Mouse (Mus musculus): ENCODE results near the gene Rab3gap1.
"Not testable (repeated sequence)": the region's sequence is repeated elsewhere in the genome, so short reads cannot be mapped to it uniquely, and the experiment has no call there.

Gene Rab3gap1

DNA sequence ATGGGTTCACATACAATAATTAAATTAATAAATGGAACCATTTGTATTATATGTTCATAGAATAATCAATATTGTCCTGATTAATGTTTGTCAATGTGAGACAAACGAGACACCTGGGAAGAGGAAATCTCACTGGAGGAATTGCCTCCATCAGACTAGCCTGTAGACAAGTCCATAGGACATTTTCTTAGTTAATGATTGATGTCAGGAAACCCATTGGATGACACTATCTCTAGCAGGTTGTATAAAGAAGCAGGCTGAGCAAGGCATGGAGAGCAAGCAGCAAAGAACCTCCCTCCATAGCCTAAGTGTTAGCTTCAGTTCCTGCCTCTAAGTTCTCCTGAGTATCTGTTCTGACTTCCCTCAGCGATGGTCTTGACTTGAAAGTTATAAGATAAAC, 64.8 kb downstream of the Rab3gap1 start:
- DNase-seq (ENCODE audit: low spot score in 2 of 2) = no peak

DNA sequence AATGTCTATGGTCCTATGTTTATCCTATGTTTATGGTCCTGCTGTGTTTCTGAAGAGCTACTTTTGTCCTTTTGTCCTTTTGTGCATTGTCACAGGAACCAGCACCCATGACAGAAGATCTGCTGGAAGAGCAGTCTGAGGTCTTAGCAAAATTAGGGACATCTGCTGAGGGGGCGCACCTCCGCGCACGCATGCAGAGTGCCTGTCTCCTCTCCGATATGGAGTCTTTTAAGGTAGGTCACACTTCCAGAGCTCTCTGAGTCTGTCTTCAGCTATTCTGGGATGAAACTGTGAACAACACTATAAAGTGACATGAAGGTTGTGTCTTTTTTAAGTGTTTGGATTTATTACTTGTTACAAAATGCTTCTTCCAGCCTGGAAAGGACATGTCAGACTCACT, 65.7 kb downstream of the Rab3gap1 start:
- no peak for DNase-seq (ENCODE audit: low spot score in 2 of 2)

DNA sequence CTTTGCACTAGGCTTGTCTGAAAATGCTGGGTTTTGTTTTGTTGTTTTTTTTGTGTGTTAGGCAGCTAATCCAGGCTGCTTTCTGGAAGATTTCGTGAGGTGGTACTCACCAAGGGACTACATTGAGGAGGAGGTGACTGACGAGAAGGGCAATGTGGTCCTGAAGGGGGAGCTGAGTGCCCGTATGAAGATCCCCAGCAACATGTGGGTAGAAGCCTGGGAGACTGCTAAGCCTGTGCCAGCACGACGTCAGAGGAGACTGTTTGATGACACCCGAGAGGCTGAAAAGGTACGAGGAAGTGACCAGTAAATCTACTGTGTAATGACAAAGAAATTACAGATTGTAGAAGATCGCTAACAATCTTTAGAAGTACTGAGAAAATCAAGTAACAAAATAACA, 68.7 kb downstream of the Rab3gap1 start:
- no peak for DNase-seq (ENCODE audit: low spot score in 2 of 2)

DNA sequence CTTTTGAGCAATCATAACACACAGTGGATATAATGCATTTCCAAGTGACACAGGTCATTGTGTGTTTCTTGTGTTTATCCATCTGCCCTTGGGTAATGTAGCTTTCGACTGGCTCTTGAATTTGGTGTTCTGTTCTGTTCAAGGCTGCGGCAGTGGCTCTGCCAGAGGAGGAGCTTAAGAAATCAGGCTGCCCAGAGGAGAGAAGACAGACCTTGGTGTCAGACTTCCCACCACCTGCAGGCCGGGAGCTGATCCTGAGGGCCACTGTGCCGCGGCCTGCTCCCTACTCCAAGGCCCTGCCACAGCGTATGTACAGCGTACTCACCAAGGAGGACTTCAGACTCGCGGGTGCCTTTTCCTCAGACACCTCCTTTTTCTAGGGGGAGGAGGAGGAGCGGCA, 73.7 kb downstream of the Rab3gap1 start:
- DNase-seq (ENCODE audit: low spot score in 2 of 2) = no peak

DNA sequence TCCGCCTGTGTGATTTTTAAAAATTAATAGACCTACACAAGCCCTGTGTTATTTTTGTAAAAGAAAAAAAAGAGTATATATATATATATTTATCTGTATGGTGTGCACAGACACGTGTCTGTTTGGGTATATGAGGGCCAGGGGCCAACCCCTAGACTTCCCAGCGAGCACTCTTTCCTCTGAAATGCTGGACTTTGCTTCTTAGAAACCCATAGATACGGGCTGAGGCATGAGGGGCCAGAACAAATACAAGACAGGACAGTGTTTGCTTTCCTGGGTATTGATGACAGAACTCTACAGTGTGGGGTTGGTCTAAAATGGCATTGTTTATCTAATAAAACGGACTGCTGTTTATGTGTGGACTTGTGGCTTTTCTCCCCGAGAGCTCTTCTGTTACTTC, 74.9 kb downstream of the Rab3gap1 start:
- DNase-seq (ENCODE audit: low spot score in 2 of 2) = no peak

DNA sequence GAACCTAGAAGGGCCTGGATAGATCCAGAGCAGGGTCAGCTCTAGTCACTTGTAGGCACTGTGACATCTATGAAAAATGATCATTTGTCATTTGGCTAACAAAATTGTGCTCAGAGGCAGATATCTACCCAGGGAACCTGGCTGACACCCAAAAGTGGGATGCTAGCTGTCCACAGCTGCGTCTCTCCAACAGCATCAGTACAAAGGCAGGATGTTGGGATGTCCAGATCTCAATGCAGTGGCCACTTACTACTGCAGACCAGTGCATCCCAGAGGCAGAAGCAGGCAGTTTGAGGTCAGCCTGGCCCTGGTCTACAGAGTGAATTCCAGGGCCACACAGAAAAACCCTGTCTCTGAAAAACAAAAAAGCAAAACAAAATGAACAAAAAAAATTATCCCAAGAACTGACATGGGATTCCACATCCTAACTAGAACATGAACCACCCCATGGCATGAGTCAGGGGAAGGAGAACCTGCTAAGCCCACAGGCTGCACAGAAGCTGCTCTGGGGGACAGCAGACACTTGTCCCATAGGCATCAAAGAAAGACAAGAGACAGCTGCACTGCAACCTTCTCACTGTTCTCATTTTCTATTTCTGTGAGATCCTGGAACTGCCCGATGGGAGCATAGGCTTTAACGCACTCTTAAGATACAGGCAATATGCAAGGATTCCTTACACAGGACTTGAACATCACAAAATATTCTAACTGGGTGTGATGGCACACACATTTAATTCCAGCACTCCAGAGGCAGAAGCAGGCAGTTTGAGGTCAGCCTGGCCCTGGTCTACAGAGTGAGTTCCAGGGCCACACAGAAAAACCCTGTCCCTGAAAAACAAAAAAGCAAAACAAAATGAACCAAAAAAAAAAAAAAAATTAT, 77.4 kb downstream of the Rab3gap1 start:
- DNase-seq (ENCODE audit: low spot score in 2 of 2) = no peak

DNA sequence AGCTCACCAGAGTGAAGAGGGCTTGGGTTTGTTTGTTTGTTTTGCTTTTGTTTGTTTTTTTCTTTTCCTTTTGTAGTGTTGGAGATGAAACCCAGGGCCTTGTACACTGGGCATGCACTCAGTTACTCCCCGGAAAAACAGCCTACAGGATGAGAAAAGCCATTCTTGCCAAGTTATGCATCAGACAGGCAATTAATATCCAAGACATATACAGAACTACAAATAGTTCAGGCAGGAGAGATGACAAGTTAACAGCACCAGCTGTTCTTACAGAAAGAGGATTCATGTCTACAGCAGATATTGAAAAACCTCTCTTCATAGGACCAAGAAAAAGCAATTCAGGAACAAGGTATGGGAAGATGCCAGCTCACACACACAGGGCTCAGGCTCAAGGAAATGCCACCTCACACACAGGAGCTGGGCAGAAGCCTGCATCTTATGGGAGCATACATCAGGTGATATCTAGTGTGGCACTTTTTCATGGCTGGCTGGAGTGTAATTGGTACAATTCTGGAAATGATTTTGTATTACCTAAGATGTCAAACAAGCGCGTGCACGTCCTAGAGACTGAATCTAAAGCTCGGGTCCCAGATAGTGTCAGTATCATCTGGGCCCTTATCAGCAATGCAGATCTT, 78.2 kb downstream of the Rab3gap1 start:
- no peak for DNase-seq (ENCODE audit: low spot score in 2 of 2)

DNA sequence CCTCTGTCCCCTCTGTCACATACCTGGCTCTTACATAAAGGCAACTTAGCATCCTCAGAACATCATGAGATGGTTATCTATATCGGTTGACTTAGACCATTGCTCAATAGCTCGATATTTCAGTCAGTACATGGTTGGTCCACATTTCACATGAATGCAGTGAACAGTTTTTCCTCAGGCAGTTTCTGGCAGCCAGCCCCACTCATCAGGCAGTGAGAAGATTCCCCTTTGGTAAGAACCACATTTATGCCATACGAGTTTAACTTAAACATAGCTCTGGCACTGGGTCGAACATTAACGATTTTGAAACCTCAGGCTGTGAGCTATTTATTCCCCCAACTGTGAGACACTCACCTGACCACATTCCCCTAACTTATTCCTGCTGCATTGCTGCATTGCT, 80.2 kb downstream of the Rab3gap1 start:
- no peak for DNase-seq (ENCODE audit: low spot score in 2 of 2)

DNA sequence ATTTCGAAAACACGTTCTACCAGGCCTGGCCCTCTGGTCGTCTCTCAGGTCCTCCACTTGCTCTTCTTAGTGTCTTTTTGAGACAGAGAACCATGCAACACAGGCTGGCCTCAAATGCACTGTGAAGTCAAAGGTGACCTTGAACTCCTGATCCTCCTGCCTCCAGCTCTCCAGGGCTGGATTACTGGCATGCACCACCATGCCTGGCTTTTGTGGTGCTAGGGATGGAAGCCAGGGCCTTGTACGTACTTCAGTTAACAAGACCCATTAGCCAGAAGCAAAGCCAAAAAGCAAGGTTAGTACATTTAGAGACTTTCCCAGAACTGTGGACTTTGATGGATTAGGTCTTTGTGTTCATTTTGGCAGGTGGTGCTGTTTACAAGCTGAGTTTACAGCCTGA, 83.7 kb downstream of the Rab3gap1 start:
- DNase-seq (ENCODE audit: low spot score in 2 of 2) = no peak

DNA sequence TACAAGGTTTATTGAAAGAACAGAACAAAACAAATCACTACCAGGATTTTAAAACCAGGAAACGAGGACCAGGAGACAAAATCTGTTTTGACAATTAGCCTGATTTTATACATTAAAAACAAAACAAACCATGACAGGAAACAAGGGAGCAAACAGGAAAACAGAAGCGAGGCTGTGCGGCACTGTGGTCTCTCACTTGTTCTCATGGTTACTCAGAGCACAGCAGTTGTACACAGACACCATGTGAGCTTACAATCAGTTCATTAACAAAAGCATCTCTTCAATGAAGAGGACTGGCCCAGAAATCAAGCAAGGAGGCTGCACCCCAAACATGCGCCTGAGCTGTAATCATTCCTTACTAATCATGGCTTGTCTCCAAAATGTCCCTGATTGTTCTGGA, 85.6 kb downstream of the Rab3gap1 start:
- not testable (repeated sequence) for DNase-seq (ENCODE audit: low spot score in 2 of 2)

DNA sequence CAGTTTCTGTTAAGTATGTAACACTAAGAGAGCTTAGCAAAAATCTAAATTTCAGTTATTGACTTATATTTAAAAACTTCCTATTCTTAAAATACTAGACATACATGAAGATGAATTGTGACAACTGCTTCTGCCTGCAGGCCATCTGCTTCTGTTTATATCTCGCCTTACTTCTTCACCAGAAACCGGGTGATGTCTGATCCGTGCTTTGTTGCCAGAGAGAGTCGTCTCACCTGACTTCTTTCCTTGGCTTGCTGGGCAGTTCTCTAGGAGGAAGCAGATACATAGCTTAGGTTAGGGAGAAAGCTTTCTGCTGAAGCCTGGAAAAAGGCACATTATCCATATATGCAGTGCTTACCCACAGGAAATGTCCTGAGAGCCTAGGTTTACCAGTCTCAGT, 86.2 kb downstream of the Rab3gap1 start:
- no peak for DNase-seq (ENCODE audit: low spot score in 2 of 2)

DNA sequence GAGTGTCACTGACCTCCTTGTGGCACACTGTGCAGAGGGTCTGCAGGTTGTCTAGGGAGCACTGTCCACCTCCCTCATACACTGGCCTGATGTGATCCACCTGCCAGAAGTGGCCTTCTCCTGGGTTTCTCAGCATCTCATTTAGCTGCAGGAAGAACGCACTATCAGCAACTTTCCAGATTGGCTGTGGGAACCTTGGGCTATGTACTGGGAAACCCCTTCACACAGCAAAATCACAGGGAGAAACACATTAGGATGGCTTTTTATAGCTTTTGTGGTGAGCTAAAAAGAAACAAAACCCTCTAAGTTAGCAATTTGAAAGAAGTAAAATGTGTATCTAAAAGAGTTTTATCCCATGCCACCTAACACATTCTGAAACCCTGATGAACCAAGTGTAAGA, 88.0 kb downstream of the Rab3gap1 start:
- DNase-seq (ENCODE audit: low spot score in 2 of 2) = no peak

DNA sequence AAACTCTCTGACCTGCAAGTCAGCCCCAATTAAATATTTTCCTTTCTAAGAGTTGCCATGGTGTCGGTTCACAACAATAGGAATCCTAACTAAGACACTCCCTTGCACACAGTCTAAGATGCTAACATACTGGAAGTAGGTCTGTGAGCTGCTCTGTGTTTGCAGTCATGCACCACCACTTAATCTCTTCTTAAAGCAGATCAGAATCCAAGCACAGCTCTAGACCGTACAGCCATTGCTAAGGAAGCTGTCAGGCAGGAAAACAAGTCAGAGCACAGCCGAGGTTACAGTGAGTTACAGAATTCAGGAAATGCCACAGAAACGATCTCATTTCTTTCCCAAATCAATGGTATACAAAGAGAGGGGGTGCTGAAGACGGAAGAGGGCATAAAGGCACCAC, 90.2 kb downstream of the Rab3gap1 start:
- DNase-seq (ENCODE audit: low spot score in 2 of 2) = no peak

DNA sequence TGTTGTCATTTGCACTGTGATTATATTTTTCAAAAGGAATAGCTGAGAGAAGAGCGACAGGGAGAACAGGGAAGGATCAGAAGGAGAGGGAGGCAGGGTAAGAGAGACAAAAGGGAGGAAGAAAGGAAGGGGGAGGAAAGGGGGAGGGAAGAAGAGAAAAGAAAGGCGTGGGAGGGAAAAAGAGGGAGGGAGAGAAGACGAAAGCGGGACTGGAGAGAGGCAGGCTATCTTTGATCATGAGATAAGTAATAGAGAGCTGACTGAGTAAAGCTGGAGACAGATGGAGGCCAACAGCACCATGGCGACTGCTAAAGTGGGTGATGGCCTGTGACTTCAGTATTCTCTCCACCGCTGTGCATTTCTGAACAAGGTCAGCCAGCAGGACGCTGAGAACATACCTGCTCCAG, 90.7 kb downstream of the Rab3gap1 start:
- no peak for DNase-seq (ENCODE audit: low spot score in 2 of 2)

DNA sequence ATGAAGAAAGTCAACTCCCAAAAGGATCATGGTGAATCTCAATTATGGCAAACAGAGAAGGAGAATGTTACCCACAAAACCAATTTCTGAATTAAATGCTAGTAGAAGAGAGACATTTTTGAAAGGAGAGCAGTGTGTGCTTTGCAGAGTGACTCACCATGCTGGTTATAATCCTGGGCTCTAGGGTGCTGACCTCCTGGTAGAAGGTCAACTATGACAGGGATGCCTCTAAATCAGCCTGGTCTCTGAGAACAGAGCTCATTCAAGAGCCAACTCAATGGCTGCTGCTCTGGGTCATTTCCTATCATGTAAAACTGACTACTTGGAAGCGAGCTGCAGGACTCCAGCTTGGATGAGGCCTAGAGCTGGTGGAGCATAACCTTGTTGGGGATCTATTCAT, 92.6 kb downstream of the Rab3gap1 start:
- no peak for DNase-seq (ENCODE audit: low spot score in 2 of 2)

DNA sequence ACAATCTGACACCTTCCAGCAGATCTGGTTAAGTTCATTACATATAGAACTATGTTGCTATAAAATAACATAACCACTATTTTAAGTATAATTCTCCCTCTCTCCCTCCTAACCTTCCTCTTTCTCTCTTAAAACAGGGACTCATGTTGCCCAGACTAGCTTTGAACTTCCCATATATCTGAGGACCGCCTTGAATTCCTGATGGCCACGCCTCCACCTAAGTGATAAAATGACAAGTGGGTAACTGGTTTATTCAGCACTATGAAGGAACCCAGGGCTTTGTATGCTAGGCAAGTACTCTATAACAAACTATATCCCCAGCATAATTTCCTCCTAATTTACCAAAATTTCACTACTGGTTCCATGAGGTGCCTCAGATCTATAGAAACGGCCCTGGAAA, 94.8 kb downstream of the Rab3gap1 start:
- DNase-seq (ENCODE audit: low spot score in 2 of 2) = no peak

DNA sequence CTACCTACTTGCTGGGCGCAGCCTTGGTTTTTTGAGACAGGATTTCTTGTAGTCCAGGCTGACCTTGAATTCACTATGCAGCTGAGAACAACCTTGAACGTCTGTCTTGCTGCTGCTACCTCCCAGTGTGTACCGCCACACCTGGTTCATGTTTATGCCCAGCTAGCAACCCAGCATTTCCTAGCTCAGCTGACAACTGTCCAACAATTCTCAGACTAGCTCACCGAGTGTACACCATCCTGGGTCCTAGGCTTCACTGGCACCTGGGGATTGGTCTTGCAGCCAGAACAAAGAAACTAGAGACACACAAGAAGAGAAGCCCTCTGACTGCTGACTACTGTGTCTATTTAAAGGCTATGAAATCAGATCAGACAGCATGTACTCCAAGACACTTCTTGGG, 102.3 kb downstream of the Rab3gap1 start:
- DNase-seq (ENCODE audit: low spot score in 2 of 2) = no peak

DNA sequence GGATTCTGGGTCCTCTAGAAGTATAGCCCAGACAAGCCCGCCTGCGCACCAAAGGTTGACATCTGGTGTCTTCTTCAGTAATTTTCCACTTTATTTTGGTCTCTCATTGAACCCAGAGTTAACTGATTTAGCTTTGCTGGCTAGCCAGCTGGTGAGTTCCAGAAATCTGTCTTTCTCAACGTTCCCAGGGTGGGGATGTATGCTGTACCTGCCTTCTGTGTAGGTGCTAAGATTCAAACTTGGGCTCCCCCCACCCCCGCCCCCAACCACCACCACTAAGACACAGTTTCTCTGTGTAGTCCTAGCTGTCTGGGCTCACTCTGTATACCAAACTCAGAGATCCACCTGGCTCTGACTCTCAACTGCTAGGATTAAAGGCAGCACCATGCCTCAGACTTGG, 105.5 kb downstream of the Rab3gap1 start:
- no peak for DNase-seq (ENCODE audit: low spot score in 2 of 2)

DNA sequence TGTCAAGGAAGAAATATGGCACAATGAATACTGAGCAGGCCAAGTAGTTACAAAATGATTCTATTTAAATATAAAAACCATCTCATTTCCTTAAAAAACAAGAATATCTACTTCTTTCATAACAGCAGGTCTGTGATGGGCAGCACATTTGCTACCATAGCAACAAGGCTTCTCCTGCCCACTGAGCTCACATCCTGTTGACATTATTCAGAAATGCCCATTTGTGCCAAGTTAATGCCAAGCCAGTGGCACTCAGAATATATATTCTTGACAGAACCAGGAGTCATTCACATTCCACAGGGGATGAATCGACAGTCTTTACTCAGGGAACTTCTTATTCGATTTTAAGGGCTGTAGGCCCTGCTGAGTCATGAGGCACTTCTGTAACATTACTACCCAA, 107.1 kb downstream of the Rab3gap1 start:
- peak in 1 of 2 experiments; percentile 25 for DNase-seq (ENCODE audit: low spot score in 2 of 2)

DNA sequence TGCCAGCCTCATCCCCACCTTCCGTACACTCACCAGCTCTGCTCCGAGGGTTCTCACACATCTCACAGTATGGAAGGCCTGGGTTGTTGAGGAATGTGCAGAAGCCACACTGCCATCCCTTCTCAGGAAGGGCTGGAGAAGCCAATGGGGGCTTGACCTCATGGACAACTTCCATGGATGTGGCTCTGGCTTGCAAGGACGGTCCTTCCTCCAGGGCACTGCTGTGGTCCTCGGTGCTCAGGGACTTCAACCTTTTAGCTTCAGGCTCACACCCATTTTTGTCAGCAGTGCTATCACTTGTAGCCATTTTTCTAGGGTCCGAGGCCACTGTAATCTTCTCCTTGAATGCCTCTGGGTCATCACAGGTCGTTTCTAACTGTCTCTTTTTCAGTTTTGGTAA, 107.5 kb downstream of the Rab3gap1 start:
- DNase-seq (ENCODE audit: low spot score in 2 of 2) = no peak

DNA sequence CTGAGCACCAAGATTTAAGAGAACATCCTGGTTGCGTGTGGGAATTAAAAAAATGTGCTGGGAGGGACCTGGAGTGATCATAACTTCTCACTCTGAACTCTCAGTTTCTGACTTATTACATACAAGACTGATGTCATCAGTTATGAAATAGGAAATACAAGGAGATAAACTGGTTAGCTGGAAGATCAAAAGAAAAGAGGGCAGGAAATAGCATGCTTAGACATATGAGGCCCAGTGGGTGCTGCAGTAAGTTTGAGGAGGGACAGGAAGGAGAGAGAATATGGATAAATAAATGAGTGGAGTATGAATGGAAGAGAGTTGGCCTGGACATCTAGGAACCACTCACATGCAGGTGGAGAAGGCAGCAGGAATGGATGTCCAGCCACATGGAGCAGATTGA, 109.6 kb downstream of the Rab3gap1 start:
- no peak for DNase-seq (ENCODE audit: low spot score in 2 of 2)

DNA sequence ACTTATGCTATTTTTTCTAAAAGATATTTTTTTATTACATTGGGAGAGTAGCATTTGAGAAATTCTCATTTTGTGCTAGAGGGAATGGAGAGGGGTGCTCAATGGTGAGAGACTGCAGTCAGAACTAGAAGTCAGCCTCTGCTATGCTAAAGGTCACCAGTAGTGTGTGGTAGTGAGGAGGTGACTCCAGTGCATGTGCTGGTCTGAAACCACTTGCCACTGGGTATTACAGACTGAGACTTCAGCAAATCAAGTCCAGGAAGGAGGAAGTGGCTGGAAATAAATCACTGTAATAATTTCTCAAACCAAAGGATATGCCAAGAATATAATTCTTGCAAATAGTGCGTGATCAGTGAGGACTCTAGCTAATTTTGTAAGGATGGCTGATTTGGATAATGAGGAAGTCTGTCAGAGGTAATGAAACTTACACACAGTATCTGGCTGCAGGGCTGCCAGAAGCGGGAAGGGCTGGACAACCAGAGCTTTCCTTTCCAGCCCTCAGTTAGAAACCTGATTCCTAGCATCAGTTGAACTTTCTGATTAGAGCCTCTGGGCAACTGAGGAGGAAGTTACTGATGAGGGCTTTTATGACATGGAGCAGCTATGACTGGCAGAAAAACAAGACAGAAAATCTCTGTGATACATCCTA, 112.5 kb downstream of the Rab3gap1 start:
- no peak for DNase-seq (ENCODE audit: low spot score in 2 of 2)

DNA sequence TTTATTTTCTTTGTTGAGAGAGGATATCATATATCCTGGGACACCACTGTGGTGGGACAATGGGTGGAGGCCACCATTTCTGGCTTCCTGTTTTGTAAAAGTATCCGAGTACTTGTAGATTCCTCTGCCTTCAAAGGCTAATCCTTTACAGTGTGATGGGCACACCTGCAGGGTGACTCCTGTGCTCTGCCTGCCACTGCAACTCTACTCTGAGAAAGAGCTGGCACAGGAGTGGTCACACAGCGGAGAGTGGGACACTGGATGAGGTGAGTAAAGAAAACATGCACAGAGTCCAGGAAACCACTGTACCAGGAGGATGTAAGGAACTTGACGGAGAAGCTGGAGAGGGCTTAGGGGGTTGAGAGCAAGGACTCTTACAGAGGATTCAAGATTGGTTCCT, 113.7 kb downstream of the Rab3gap1 start:
- no peak for DNase-seq (ENCODE audit: low spot score in 2 of 2)

All from frontal cortex, postnatal 14 days (tissue).